8 mouse cellular contexts compared by ENCODE assay signal in the genomic region with DNA sequence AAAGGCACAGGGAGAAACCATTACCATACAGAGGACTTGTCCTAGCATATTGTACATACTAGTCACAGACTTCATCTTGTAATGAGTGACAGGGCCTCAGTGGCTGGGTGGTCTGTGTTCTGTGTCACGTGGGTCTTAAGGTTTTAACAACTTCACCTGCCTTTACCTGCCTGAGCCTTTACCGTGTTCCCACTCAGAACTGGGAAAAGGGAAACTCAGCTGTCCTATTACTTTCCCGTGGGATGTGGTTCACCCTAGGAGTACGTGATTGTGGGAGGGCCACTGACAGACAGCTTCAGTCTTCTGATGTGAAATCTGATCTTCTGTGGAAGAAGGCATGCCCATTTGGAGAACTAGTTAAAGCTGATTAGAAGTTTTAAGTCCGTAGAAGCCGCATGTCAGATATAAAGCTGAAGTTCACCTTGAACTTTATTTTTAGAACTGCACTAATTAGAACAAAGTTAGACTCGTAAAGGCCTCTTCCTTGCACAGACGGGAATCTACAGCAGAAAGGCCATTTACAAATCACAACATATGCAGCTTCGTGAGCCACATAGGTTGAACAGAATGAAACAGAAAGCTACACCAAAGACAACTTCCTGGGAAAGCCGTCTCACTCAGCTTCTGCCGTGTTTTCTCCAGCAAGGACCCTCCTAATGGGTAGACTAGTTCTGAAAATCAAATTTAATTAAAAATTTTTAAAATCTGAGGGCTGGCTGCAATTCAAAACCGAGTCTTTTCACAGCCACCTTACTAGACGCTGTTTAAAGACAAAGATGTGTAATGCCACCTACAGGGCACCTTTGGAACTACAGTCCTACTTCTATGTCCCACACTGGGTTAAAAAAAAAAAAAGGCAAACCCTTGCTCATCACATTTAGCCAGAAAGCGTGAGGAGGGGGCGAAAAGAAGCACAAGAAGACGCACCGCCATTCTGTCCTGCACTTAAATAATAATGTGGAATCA. TPM values are rescaled to one million over a fixed set of nuclear protein-coding genes. Genes with fewer than 3 reads are reported as not detected.
DNase-seq lines count a peak whose midpoint lies in the region; ATAC-seq and TF ChIP-seq lines count a peak whose summit lies in the region.

No protein-coding gene starts in this region.

- H3K4me3 ChIP-seq in forebrain, embryonic 14.5 days (ENCODE audit: low read depth, low read length): peak overlapping the region; percentile 16; the same call in 1 of the 2 replicates
- peak overlapping the region; percentile 52 for H3K4me3 ChIP-seq in liver, embryonic 16.5 days (ENCODE audit: low read depth, low read length)
- H3K4me3 ChIP-seq in neural tube, embryonic 12.5 days: no peak overlapping the region
- no peak overlapping the region for H3K4me3 ChIP-seq in thymus, adult 2 months (ENCODE audit: control insufficient read depth, insufficient read depth, low read length)

- WGBS in forebrain, embryonic 14.5 days: 24% methylated on average over 17 of the region's 17 CpGs
- WGBS in liver, embryonic 16.5 days (ENCODE audit: insufficient replicate concordance): 25% methylated on average over 17 of the region's 17 CpGs
- WGBS in neural tube, embryonic 12.5 days: 36% methylated on average over 17 of the region's 17 CpGs
- 33% methylated on average over 17 of the region's 17 CpGs for WGBS in thymus, adult 2 months

- ATAC-seq in forebrain, embryonic 14.5 days: peak; percentile 79
- peak; percentile 50; the same call in 1 of the 2 replicates for ATAC-seq in liver, embryonic 16.5 days (ENCODE audit: low read depth)
- 0 out of 2 replicates have a peak, but pooled peaks have one; percentile 25 for ATAC-seq in neural tube, embryonic 12.5 days (ENCODE audit: low FRiP score, low read depth)

- no peaks in the 10 kb centered on the region for H3K4me1 ChIP-seq in forebrain, embryonic 14.5 days (ENCODE audit: control insufficient read depth, insufficient read depth, low read length)
- H3K4me1 ChIP-seq in liver, embryonic 16.5 days (ENCODE audit: control insufficient read depth, low read depth, low read length): peaks cover 6% of the 10 kb centered on the region
- H3K4me1 ChIP-seq in neural tube, embryonic 12.5 days: peaks cover 3% of the 10 kb centered on the region; the same call in 1 of the 2 replicates
- H3K4me1 ChIP-seq in thymus, adult 2 months (replicated peaks; ENCODE audit: control insufficient read depth, insufficient read depth, low read length): no peaks in the 10 kb centered on the region; the same call in 1 of the 2 replicates

- intact Hi-C loops in heart, postnatal 14 days (cut with DNase I): loop anchor here (2.0 kb wide), 2 partner anchors 71 to 201 kb away; a partner anchor contains a TSS

- TF ChIP-seq CTCF in thymus, adult 2 months (IDR thresholded peaks at IDR 0.05; ENCODE audit: borderline replicate concordance, control insufficient read depth, extremely low read depth, insufficient read depth, low read length, poor library complexity): no peak

- TF ChIP-seq POLR2A in thymus, adult 2 months (IDR thresholded peaks at IDR 0.05; ENCODE audit: control insufficient read depth, extremely low read depth, insufficient read depth, low read length, poor library complexity): no peak

- no peak overlapping the region for H3K27ac ChIP-seq in forebrain, embryonic 14.5 days (ENCODE audit: low read depth, low read length)
- H3K27ac ChIP-seq in liver, embryonic 16.5 days (ENCODE audit: low read length): peak overlapping the region; percentile 33; the same call in 1 of the 2 replicates
- H3K27ac ChIP-seq in neural tube, embryonic 12.5 days: no peak overlapping the region
- no peak overlapping the region for H3K27ac ChIP-seq in thymus, adult 2 months (ENCODE audit: control insufficient read depth, insufficient read depth, low read length)

- peak; percentile 88 for DNase-seq in MN1 (ENCODE audit: low spot score)
- peak; percentile 80 for DNase-seq in c-Kit-positive CD71-positive TER-119-positive erythroid progenitor cells, embryonic 14.5 days (ENCODE audit: low spot score)
- DNase-seq in forebrain, embryonic 14.5 days (ENCODE audit: low spot score): peak; percentile 92
- peak; percentile 78 to 89 for DNase-seq in heart, postnatal 14 days
- DNase-seq in kidney, postnatal 4 days: peak; percentile 81 to 87
- DNase-seq in thymus, adult 2 months: peak; percentile 81

- peak overlapping the region; percentile 47 for H3K9ac ChIP-seq in forebrain, embryonic 14.5 days (ENCODE audit: low read length)
- H3K9ac ChIP-seq in liver, embryonic 16.5 days (ENCODE audit: low read depth, low read length): peak overlapping the region; percentile 19; the same call in 1 of the 2 replicates
- no peak overlapping the region for H3K9ac ChIP-seq in neural tube, embryonic 12.5 days

- H3K36me3 ChIP-seq in forebrain, embryonic 14.5 days (ENCODE audit: control insufficient read depth, insufficient read depth, low read length): peaks cover 31% of the 10 kb centered on the region
- H3K36me3 ChIP-seq in liver, embryonic 16.5 days (ENCODE audit: control insufficient read depth, insufficient read depth): peaks cover 9% of the 10 kb centered on the region; the same call in 1 of the 2 replicates
- peaks cover 31% of the 10 kb centered on the region for H3K36me3 ChIP-seq in neural tube, embryonic 12.5 days
- peaks cover 10% of the 10 kb centered on the region for H3K36me3 ChIP-seq in thymus, adult 2 months (ENCODE audit: control insufficient read depth, insufficient read depth, low read length)

- peak overlapping the region; percentile 43 for H3K4me2 ChIP-seq in forebrain, embryonic 14.5 days (ENCODE audit: low read length)
- peak overlapping the region; percentile 51 for H3K4me2 ChIP-seq in liver, embryonic 16.5 days (ENCODE audit: low read depth, low read length)
- H3K4me2 ChIP-seq in neural tube, embryonic 12.5 days (replicated peaks): peak overlapping the region; percentile 43; the same call in 1 of the 2 replicates

- H3K9me3 ChIP-seq in forebrain, embryonic 14.5 days (replicated peaks; ENCODE audit: control insufficient read depth, low read length): no peaks in the 10 kb centered on the region
- no peaks in the 10 kb centered on the region for H3K9me3 ChIP-seq in liver, embryonic 16.5 days (replicated peaks; ENCODE audit: control insufficient read depth, low read length)
- no peaks in the 10 kb centered on the region for H3K9me3 ChIP-seq in neural tube, embryonic 12.5 days

- no peaks in the 10 kb centered on the region for H3K27me3 ChIP-seq in forebrain, embryonic 14.5 days (replicated peaks; ENCODE audit: control insufficient read depth, insufficient read depth, low read length)
- H3K27me3 ChIP-seq in liver, embryonic 16.5 days (ENCODE audit: control insufficient read depth, insufficient read depth, low read depth, low read length): no peaks in the 10 kb centered on the region
- no peaks in the 10 kb centered on the region for H3K27me3 ChIP-seq in neural tube, embryonic 12.5 days (replicated peaks)
- H3K27me3 ChIP-seq in thymus, adult 2 months (ENCODE audit: control insufficient read depth, insufficient read depth, low read length): no peaks in the 10 kb centered on the region

RNA-seq across cellular contexts. Expression of a gene that starts 8.6 kb away (rescaled TPM):
- 24.7 and 27.9 TPM in 2 replicates for polyA plus RNA-seq in forebrain, embryonic 14.5 days (2014; fragmentation: Nextera tagmentation; extraction: Ambion mirVana)
- 1 to 10 TPM; 3.3 to 3.6 TPM for total RNA-seq in heart, postnatal 14 days (2021)
- polyA plus RNA-seq in liver, embryonic 16.5 days (2015; fragmentation: Nextera tagmentation; extraction: Ambion mirVana): 9.1 and 9.7 TPM in 2 replicates
- polyA plus RNA-seq in neural tube, embryonic 12.5 days (2016; fragmentation: Nextera tagmentation; extraction: Ambion mirVana): 19.9 and 22.7 TPM in 2 replicates
- polyA plus RNA-seq in thymus, adult 2 months (2012; rRNA removed): 11.7 and 13.4 TPM in 2 replicates

Comparison
In these comparisons a context has a peak if more than half of its experiments do, and no peak if none do; other contexts are left out.
1. ATAC-seq: peak in every context shown above with its lines; median percentile 79 in forebrain, embryonic 14.5 days; 50 in liver, embryonic 16.5 days; 25 in neural tube, embryonic 12.5 days.
2. H3K4me3 ChIP-seq: peak in forebrain, embryonic 14.5 days (single experiment) and liver, embryonic 16.5 days (single experiment); none in neural tube, embryonic 12.5 days (single experiment) and thymus, adult 2 months (single experiment).
3. Peak in every context shown above with its lines, with median percentiles within 50 percentile points of each other: DNase-seq and H3K4me2 ChIP-seq.